Mouse (Mus musculus) 3134 (cell line): ENCODE measurements at regions not wholly inside any gene's neighbourhood (a gene's known extent, or its start where the extent isn't known, plus 50 kb on each side); places are given as distances from the start of the nearest gene placed in this dataset.

ENCODE experiments used
- DNase-seq: peaks from one replicate; pipeline ENCODE4 v3.0.0-alpha.2; 2011; ENCODE audit warnings: low spot score; ENCODE audit not compliant: insufficient read length; ENCODE audit errors: extremely low read depth

GRCm38 (mm10) chr13:37603226-37603994 lies 174.8 kb upstream of the Rreb1 start:
- DNase-seq = no peak

DNA sequence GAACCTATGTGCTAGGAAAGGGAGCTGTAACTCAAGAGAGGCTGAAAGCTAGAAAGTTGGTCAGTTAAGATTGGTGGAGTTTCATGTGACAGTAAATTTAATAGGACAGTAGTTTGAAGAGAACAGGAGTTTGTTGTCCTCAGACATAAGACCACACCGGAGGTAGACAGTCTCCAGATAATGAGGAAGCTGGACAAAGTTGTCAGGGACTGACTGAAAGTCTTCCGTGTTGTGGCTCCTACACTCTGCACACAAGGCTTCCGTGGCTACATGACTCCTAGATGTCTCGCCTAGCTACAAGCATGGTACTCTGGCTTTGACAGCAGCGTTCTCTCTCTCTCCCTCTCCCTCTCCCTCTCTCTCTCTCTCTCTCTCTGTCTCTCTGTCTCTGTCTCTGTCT lies 171.9 kb upstream of the Rreb1 start:
- no peak for DNase-seq

GRCm38 (mm10) chr13:37609085-37609484 lies 169.1 kb upstream of the Rreb1 start:
- no peak for DNase-seq

GRCm38 (mm10) chr13:37611387-37611786 lies 166.8 kb upstream of the Rreb1 start:
- DNase-seq = no peak

GRCm38 (mm10) chr13:37617015-37617414 lies 161.2 kb upstream of the Rreb1 start:
- no peak for DNase-seq

GRCm38 (mm10) chr13:37619841-37620725 lies 158.1 kb upstream of the Rreb1 start:
- peak; percentile 72 for DNase-seq

DNA sequence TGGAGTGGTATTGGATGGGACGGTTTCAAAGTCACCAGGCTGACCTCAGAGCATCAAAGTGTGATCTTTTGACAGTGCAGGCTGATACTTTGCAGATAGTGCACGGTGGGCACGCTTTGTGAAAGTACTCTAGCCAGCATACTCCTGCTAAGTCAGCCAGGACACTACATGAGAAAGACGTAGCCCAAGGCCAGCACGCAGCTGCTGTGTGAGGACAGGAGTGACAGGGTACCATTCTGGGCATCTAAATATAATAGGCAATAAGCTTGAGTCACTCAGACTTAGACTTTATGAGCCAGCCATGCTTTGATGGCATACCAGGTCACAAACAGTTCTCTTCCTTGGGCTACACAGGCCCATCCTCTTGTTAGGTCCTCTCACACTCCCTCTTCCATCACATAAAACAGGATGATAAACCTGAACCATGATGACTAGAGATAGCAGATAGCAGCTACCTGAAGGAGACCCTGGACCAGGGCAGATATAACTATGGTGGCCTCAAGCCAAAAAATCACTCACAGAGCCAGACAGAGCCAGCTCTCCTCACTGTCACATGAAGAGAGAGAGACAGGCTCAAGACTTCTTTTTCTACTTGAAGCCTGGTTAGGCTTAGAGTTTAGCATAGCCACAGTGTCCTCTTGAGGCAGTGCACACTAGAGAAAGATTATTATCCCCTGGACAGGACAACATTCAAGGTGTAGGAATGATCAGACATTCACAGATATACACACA lies 156.7 kb upstream of the Rreb1 start:
- DNase-seq = no peak

- peak; percentile 18 for DNase-seq
These were observed 155.7 kb upstream of the Rreb1 start for GRCm38 (mm10) chr13:37622366-37623088.

DNA sequence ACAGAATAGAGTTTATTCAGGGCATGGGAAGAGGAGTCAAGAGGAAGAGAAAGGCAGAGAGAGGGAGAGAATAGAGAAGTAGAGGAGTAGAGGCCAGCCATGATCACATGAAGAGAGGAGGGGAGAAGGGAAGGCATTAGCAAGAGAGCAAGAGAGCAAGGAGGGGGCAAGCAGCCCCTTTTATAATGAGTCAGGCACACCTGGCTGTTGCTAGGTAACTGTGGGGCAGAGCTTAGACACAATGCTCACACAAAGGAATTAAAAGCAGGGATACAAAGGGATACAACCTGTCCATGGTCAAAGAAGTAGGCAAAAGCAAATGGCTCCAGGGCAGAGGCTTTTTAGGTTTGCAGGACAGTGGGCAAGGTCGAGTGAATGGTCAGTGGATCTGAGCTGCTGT lies 153.5 kb upstream of the Rreb1 start:
- DNase-seq = no peak

DNA sequence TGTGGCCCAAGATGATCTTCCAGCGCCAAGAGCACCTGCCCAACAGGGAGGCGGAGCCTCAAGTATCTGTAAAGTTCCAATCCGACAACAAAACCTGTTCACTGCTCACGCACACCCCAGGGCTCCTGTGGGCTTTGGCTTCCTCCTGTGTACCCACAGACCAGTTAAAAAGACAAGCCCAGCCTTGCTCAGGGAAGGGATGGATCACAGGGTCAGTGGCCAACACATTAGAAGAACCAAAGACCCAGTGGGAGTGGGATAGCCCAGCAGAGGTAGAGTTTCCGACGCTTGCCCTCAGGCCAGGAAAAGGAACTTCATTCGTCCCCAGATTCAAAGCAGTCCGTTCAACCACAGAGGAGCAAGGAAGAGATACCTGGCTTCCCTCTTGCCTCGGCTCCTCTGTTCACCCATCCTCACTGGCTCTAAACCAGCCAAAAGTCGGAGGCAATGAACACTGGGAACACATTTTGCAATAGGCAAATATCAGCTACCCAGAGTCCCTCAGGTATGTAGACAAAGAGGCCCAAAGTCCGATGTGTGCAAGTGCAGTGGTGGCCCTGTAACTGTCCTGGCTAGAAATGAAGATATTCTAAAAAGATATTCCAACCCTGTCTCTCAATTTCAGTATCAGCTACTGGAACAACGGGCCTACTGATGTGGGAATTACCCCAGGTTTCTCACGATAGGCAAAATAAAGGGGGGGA lies 152.5 kb upstream of the Rreb1 start:
- no peak for DNase-seq

DNA sequence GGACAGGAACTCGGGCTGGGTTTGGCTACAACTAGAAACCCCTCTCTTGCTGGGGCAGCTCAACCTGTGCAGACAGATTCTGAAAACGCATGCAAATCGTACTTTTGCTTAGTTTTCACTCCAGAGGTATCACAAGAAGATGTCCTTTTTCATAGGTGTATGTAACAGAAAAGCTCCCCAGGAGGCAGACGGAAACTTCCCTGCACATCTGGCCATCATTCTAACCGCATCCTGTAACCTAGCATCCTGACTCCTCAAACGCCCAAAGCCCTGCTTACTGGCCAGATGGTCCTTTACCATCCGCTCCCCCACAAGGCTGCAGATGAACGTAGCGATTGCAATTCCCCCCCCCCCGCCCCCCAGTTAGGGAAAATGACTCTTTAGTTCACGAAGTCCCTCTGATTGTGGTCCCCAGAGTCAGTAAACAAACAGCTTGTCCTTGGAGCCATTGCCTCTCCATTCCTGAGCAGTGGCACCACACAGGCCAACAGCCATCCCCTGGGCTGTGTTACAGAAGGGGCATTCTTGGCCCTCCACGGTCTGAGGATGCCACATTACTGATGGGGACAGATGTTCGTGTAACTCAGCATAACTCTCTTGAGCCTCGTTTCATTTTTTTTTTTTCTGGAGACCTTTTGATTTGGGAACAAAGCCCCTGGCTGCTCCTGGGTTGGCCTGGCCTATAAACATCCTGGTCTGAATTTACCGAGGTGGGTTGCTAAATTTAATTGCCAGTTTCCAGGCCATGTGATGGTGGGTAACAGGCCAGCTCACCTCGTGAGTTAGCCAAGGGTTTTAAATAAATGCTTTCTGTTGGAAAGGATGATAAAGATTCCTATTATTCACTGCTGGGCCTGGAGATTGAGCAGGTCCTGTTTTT lies 149.6 kb upstream of the Rreb1 start:
- DNase-seq = no peak

DNA sequence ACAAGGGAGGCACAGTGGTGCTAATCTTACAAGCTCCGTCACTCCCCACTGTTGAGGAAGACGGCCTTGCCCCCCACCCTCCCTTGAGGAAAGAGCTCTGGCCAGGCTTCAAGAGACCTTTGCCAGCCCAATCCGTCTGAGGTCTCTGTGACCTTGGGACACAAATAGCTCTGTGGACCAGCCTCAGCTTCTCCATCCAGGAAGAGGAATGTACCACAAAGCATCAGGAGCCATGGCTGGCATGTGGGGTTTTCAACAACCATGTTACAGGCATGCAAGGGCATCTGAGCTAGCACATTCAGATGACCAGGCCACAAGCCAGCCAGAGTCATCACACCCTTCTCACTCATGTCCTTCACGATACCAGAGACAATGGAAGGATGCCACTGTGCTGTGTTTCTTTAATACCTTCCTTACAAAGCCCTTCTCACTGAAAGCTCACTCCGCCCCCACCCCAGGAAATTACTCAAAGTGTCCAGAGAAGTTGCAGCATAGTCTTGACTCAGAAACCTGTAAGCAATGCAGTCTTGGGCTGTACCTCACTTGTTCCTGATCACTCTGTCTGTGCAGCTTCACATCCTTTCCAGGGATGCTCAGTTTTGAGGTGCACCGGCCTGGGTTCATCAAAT lies 148.8 kb upstream of the Rreb1 start:
- DNase-seq = no peak

DNA sequence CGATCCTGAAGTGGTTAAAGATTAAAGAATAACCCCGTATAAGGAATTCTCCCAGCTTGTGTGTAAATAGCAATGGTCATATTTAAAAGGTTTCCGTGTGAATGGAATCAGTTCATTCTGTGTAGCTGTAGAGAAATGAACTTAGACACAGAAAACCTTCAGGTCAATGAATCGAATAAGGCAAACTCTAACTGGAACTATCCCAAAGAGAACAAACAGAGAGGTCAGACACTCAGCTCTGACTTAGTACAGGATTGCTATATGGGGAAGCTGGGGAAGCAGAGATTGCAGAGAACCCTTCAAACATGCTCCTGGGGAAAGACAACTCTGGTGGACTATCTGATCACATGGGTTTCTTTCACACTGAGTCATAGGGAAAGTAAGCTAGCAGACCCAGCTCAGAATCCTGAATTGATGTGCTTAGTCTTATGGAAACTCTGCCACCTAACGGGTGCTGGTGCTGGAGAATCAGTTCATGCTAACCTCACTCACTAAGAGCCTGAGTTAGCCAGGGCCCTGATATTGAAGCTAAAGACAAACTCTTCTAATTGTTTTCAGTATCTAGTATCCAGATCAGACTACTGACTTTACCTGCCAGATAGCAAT lies 145.3 kb upstream of the Rreb1 start:
- no peak for DNase-seq

DNA sequence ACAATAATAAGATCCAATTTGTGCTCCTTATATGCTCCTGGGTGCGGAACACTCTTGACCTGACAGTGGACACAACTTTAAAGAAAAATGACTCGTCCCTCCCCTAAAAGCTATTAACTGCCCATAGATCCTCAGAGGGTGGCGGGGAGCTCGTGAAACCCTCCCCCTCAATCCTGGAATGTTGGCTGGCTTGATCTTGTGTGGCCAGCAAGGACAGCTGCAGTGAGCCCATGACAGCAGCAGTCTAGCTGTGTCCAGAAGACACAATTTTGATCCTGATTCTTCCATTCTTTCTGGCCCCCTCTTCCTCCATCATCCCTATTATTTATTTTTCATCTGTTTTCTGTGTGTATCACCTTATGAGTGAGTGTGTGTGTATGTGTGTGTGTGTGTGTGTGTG lies 141.8 kb upstream of the Rreb1 start:
- DNase-seq = no peak

- DNase-seq = no peak
These were observed 141.0 kb upstream of the Rreb1 start for GRCm38 (mm10) chr13:37637151-37637550.

DNA sequence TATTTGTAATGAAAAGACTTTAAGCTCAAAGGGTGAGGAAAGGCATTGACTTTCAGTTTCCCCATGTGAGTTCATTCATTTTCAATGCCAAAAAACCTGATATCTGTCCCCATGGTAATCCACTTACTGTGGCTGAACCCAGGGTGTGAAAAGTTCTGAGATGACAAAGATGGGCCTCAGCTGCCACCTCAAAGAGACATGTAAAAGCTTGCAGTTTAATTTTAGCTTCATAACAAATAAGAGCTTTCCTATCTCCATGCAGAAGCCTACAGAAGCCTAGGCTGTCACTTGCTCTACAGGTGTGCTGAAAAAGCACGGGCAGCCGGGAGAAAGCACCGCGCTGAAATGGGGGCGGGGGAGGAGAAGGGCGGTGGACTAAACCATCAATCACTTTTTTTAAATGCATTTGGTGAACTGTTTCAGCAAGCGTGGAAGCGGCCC lies 140.1 kb upstream of the Rreb1 start:
- no peak for DNase-seq

- no peak for DNase-seq
These were observed 135.6 kb upstream of the Rreb1 start for GRCm38 (mm10) chr13:37642410-37643093.
